Mouse (Mus musculus): Measurements from ENCODE around the gene Tex2. TPM values are rescaled to one million over a fixed set of nuclear protein-coding genes. Genes with fewer than 3 reads are reported as not detected.

Gene Tex2
- polyA plus RNA-seq, 1 experiment from 2014 or later: 8.9 TPM

DNA sequence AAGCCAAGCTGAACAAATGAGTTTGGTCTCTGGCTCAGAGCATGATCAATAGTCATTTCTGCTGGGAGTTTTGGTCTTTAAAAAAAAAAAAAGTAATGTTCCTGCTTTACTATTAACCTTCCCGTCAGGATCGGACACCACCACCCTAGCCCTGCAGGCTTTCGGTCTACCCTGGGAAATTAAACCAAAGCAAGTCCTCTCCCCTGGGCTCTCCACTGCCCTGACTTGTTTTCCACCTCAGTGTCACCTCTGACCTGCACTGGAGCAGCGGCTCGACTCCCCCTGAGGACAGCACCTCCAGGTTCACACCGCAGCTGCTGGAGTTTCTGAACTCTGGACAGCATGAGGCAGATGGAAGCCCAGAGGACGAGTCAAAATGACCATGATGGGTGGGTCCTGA is 13.9 kb downstream of the Tex2 start:
- 70% methylated on average over 7 of the region's 7 CpGs for WGBS
- no peaks in the 10 kb centered on the region for H3K4me1 ChIP-seq (ENCODE audit: insufficient read depth, low read depth, low read length)
- H3K36me3 ChIP-seq (ENCODE audit: insufficient read depth, low read length): no peaks in the 10 kb centered on the region
- no peak for DNase-seq (ENCODE audit: low spot score)
- no peaks in the 10 kb centered on the region for H3K27me3 ChIP-seq (replicated peaks; ENCODE audit: insufficient read depth, low read length)
- H3K4me3 ChIP-seq (ENCODE audit: low read depth, low read length): no peak overlapping the region
- ATAC-seq: no peak
- no peak overlapping the region for H3K9ac ChIP-seq (replicated peaks; ENCODE audit: low read depth)
- no peak overlapping the region for H3K4me2 ChIP-seq (replicated peaks; ENCODE audit: low read depth, low read length)
- TF ChIP-seq CTCF (IDR thresholded peaks at IDR 0.05) (no peak), EP300 (IDR thresholded peaks at IDR 0.05) (no peak)
- H3K27ac ChIP-seq (ENCODE audit: low read length): no peak overlapping the region
- no peaks in the 10 kb centered on the region for H3K9me3 ChIP-seq (ENCODE audit: low read length)

DNA sequence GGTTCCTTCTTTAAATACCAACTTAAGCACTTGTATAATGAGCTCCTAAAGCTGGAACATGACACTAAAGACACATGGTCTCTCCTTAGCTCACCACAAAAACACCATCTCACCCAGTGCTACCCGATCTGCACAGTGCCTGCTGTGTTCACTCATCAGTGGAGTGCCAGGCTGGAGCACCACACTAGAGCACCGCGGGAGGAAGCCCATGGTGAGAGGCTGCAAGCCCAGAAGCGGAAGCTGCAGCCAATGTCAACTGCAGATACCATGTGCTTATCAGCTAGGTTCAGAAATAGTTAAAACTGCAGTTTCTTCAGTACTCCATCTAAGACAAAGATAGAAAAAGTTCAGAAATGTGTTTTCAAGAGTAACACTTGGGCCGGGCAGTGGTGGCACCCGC is 14.9 kb downstream of the Tex2 start:
- whole genome bisulfite sequencing: 52% methylated on average over 6 of the region's 6 CpGs
- Histone ChIP-seq H3K4me3 (ENCODE audit: low read depth, low read length) (no peak overlapping the region), H3K4me1 (ENCODE audit: insufficient read depth, low read depth, low read length) (no peaks in the 10 kb centered on the region), H3K9ac (replicated peaks; ENCODE audit: low read depth) (no peak overlapping the region), H3K36me3 (ENCODE audit: insufficient read depth, low read length) (no peaks in the 10 kb centered on the region), H3K4me2 (replicated peaks; ENCODE audit: low read depth, low read length) (no peak overlapping the region), H3K9me3 (ENCODE audit: low read length) (no peaks in the 10 kb centered on the region), H3K27me3 (replicated peaks; ENCODE audit: insufficient read depth, low read length) (no peaks in the 10 kb centered on the region), H3K27ac (ENCODE audit: low read length) (no peak overlapping the region)
- no peak for TF ChIP-seq EP300 (IDR thresholded peaks at IDR 0.05)
- no peak for TF ChIP-seq CTCF (IDR thresholded peaks at IDR 0.05)
- ATAC-seq (no peak), DNase-seq (ENCODE audit: low spot score) (no peak)

DNA sequence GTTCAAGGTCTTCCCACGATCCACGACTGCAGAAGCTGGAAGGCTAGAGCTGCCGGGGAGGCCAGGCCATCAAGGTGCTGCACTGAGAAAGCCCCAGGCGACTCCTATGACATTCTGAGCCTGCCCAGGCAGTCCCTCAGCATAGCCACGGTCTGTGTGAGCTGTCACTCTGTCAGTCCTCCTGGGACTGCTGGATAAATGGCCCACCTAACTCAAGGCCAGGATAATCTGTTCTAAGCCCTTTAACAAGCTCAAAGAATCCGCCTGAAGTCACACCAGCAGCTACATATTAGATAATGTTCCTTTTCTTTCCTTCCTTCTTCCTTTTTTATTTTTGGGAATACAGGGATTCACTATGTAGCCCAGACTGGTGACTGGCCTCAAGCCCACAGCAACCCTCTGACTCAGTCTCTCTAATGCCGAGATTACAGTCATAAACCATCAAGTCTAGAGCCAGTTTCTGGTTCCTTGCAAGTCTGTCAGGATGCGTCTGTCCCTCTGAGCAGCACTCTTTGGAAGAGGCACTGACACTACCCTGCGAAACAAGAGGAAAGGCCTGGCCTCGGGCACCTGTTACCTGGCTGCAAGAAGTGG is 15.4 kb downstream of the Tex2 start:
- TF ChIP-seq CTCF (IDR thresholded peaks at IDR 0.05) (no peak), EP300 (IDR thresholded peaks at IDR 0.05) (no peak)
- H3K4me2 ChIP-seq (replicated peaks; ENCODE audit: low read depth, low read length): no peak overlapping the region
- H3K27me3 ChIP-seq (replicated peaks; ENCODE audit: insufficient read depth, low read length): no peaks in the 10 kb centered on the region
- no peak overlapping the region for H3K27ac ChIP-seq (ENCODE audit: low read length)
- no peaks in the 10 kb centered on the region for H3K36me3 ChIP-seq (ENCODE audit: insufficient read depth, low read length)
- ATAC-seq (no peak), DNase-seq (ENCODE audit: low spot score) (no peak)
- WGBS: 70% methylated on average over 10 of the region's 10 CpGs
- no peaks in the 10 kb centered on the region for H3K9me3 ChIP-seq (ENCODE audit: low read length)
- H3K4me3 ChIP-seq (ENCODE audit: low read depth, low read length): no peak overlapping the region
- no peak overlapping the region for H3K9ac ChIP-seq (replicated peaks; ENCODE audit: low read depth)
- H3K4me1 ChIP-seq (ENCODE audit: insufficient read depth, low read depth, low read length): no peaks in the 10 kb centered on the region

DNA sequence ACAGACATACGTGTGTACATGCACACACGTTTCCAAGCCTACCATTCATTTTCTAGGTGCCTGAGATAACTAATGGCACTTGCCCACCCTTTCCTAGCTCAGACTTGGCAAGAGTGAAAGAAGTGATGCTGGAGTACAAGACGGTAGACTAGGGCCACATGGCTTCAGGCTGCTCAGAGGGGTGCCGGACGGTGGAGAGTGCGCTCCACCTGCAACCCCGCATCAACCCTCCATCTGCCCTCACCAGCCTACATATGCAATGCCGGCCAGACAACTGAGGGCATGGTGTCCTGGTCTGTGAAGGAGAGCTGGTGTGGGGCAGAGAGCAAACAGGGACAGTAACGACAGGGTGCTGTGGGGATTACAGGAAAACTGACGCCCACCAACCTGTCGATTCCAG is 22.0 kb downstream of the Tex2 start:
- ATAC-seq (no peak), DNase-seq (ENCODE audit: low spot score) (no peak)
- TF ChIP-seq EP300 (IDR thresholded peaks at IDR 0.05) (no peak), CTCF (IDR thresholded peaks at IDR 0.05) (no peak)
- no peak overlapping the region for H3K9ac ChIP-seq (replicated peaks; ENCODE audit: low read depth)
- H3K4me2 ChIP-seq (replicated peaks; ENCODE audit: low read depth, low read length): no peak overlapping the region
- no peaks in the 10 kb centered on the region for H3K36me3 ChIP-seq (ENCODE audit: insufficient read depth, low read length)
- no peak overlapping the region for H3K4me3 ChIP-seq (ENCODE audit: low read depth, low read length)
- no peaks in the 10 kb centered on the region for H3K27me3 ChIP-seq (replicated peaks; ENCODE audit: insufficient read depth, low read length)
- 0 out of 2 replicates have a peak, but pooled peaks cover 5% of the 10 kb centered on the region for H3K4me1 ChIP-seq (ENCODE audit: insufficient read depth, low read depth, low read length)
- WGBS: 84% methylated on average over 11 of the region's 11 CpGs
- no peak overlapping the region for H3K27ac ChIP-seq (ENCODE audit: low read length)
- H3K9me3 ChIP-seq (ENCODE audit: low read length): no peaks in the 10 kb centered on the region

DNA sequence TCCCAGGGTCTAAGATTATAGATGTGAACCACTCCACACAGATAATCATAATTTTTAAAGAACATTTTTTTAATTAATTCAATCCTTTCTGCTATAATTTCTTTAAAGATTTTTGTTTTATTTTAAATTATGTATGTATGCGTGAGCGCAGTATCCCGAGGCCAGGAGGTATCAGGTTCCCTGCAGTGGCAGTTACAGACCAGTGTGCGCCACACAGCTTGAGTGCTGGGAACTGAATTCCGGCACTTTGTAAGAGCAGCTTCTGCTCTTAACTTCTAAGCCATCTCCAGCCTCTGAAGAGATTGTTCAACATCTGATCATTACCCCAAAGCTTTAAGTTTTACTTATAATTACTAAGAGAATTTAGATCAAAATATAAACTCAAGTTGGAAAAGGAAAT is 23.1 kb downstream of the Tex2 start:
- H3K36me3 ChIP-seq (ENCODE audit: insufficient read depth, low read length): no peaks in the 10 kb centered on the region
- no peak for TF ChIP-seq CTCF (IDR thresholded peaks at IDR 0.05)
- TF ChIP-seq EP300 (IDR thresholded peaks at IDR 0.05): no peak
- 63% methylated on average over 5 of the region's 5 CpGs for WGBS
- no peak overlapping the region for H3K9ac ChIP-seq (replicated peaks; ENCODE audit: low read depth)
- no peaks in the 10 kb centered on the region for H3K27me3 ChIP-seq (replicated peaks; ENCODE audit: insufficient read depth, low read length)
- DNase-seq (ENCODE audit: low spot score): no peak
- H3K9me3 ChIP-seq (ENCODE audit: low read length): no peaks in the 10 kb centered on the region
- no peak overlapping the region for H3K4me3 ChIP-seq (ENCODE audit: low read depth, low read length)
- no peak overlapping the region for H3K27ac ChIP-seq (ENCODE audit: low read length)
- 0 out of 2 replicates have a peak, but pooled peaks cover 5% of the 10 kb centered on the region for H3K4me1 ChIP-seq (ENCODE audit: insufficient read depth, low read depth, low read length)
- ATAC-seq: no peak
- no peak overlapping the region for H3K4me2 ChIP-seq (replicated peaks; ENCODE audit: low read depth, low read length)

GRCm38 (mm10) chr11:106588781-106589180 is 24.4 kb downstream of the Tex2 start:
- Histone ChIP-seq H3K9me3 (ENCODE audit: low read length) (no peaks in the 10 kb centered on the region), H3K4me2 (replicated peaks; ENCODE audit: low read depth, low read length) (no peak overlapping the region), H3K9ac (replicated peaks; ENCODE audit: low read depth) (no peak overlapping the region), H3K4me3 (ENCODE audit: low read depth, low read length) (no peak overlapping the region), H3K27ac (ENCODE audit: low read length) (no peak overlapping the region), H3K4me1 (ENCODE audit: insufficient read depth, low read depth, low read length) (0 out of 2 replicates have a peak, but pooled peaks cover 5% of the 10 kb centered on the region), H3K27me3 (replicated peaks; ENCODE audit: insufficient read depth, low read length) (no peaks in the 10 kb centered on the region), H3K36me3 (ENCODE audit: insufficient read depth, low read length) (no peaks in the 10 kb centered on the region)
- no peak for TF ChIP-seq EP300 (IDR thresholded peaks at IDR 0.05)
- 34% methylated on average over 8 of the region's 8 CpGs for WGBS
- no peak for ATAC-seq
- no peak for DNase-seq (ENCODE audit: low spot score)

All from lung, postnatal 0 days (tissue).